ENCODE assay signal across 26 mouse cellular contexts in the genomic region with DNA sequence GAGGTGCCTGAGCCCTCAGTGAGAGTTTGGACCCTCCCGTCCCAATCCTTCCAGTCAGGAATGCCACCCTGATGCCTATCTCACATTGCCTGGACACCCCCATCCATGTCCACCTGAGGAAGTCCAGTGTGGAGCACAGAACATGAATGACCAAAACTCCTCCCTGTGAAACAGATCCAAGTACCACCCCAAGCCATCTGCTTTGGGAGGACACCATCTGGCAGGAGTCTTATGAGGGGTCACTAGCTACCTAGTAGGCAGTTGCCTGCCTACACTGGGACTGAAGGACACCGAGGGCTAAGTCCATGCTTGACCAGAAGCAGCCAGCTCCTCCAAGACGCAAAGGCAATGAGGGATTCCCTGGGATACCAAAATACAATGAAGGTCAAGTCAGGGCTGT.
A peak's percentile ranks its signal among the peaks of the same experiment; 100 is the strongest.
DNase-seq lines count a peak whose midpoint lies in the region; ATAC-seq lines count a peak whose summit lies in the region.
"Had no signal": no experiment of that assay in that cellular context is flagged by ENCODE, and none has a peak within 500 bp of the region (broad histone marks: within the 10 kb centered on the region; RNA-seq: fewer than 3 reads in every experiment).

No protein-coding gene starts in this region.

- no peak for ATAC-seq in forebrain, embryonic 16.5 days
- ATAC-seq: hindbrain, embryonic 16.5 days; intestine, embryonic 16.5 days; Patski had no signal

- H3K36me3 ChIP-seq in forebrain, embryonic 16.5 days (ENCODE audit: control insufficient read depth, insufficient read depth), result no peaks in the 10 kb centered on the region
- H3K36me3 ChIP-seq in forebrain, embryonic 10.5 days (replicated peaks), result no peaks in the 10 kb centered on the region
- H3K36me3 ChIP-seq: embryonic facial prominence, embryonic 10.5 days; G1E; heart, embryonic 15.5 days; limb, embryonic 13.5 days; liver, embryonic 13.5 days had no signal

- no peak overlapping the region for H3K9ac ChIP-seq in forebrain, embryonic 16.5 days (replicated peaks; ENCODE audit: low read depth, low read length)
- H3K9ac ChIP-seq: heart, embryonic 15.5 days; limb, embryonic 13.5 days; liver, embryonic 13.5 days had no signal

- H3K4me1 ChIP-seq in forebrain, embryonic 16.5 days (replicated peaks; ENCODE audit: control insufficient read depth, insufficient read depth, low read length), result peaks cover 14% of the 10 kb centered on the region
- H3K4me1 ChIP-seq in forebrain, embryonic 10.5 days, result peaks cover 8% of the 10 kb centered on the region; the same call in 1 of the 2 replicates
- H3K4me1 ChIP-seq: heart, embryonic 15.5 days; liver, embryonic 13.5 days had no signal

- H3K27ac ChIP-seq in forebrain, embryonic 16.5 days (ENCODE audit: low read length), result peak overlapping the region; percentile 32; the same call in 1 of the 2 replicates
- H3K27ac ChIP-seq in forebrain, embryonic 10.5 days, result no peak overlapping the region
- H3K27ac ChIP-seq: embryonic facial prominence, embryonic 10.5 days; heart, embryonic 15.5 days; limb, embryonic 13.5 days; liver, embryonic 13.5 days; stomach, postnatal 0 days had no signal

- 93% methylated on average over 3 of the region's 3 CpGs for WGBS in forebrain, embryonic 16.5 days
- WGBS in forebrain, embryonic 10.5 days, result 88% methylated on average over 3 of the region's 3 CpGs

- no peaks in the 10 kb centered on the region for H3K27me3 ChIP-seq in forebrain, embryonic 16.5 days (replicated peaks; ENCODE audit: control insufficient read depth, insufficient read depth, low read length)
- H3K27me3 ChIP-seq in forebrain, embryonic 10.5 days (ENCODE audit: poor library complexity, severe bottlenecking), result no peaks in the 10 kb centered on the region
- H3K27me3 ChIP-seq: limb, embryonic 13.5 days; liver, embryonic 13.5 days had no signal

- H3K4me3 ChIP-seq in forebrain, embryonic 16.5 days (replicated peaks; ENCODE audit: low read length), result no peak overlapping the region
- no peak overlapping the region for H3K4me3 ChIP-seq in forebrain, embryonic 10.5 days
- H3K4me3 ChIP-seq: embryonic facial prominence, embryonic 10.5 days; heart, embryonic 15.5 days; limb, embryonic 13.5 days; liver, embryonic 13.5 days had no signal

- intact Hi-C loops in left cerebral cortex, postnatal 25 days (cut with DNase I), result no loop called here

- H3K4me2 ChIP-seq in forebrain, embryonic 16.5 days (ENCODE audit: low read length), result no peak overlapping the region
- H3K4me2 ChIP-seq: heart, embryonic 15.5 days; limb, embryonic 13.5 days; liver, embryonic 13.5 days; midbrain, embryonic 11.5 days had no signal

- H3K9me3 ChIP-seq in forebrain, embryonic 16.5 days (ENCODE audit: control insufficient read depth, low read length), result no peaks in the 10 kb centered on the region
- H3K9me3 ChIP-seq in forebrain, embryonic 10.5 days, result no peaks in the 10 kb centered on the region
- H3K9me3 ChIP-seq: embryonic facial prominence, embryonic 10.5 days; G1E; heart, embryonic 15.5 days; limb, embryonic 13.5 days; liver, embryonic 13.5 days had no signal

- DNase-seq in forebrain, embryonic 10.5 days (ENCODE audit: extremely low spot score, low spot score), result no peak
- peak; percentile 87 for DNase-seq in brain, adult 2 months (ENCODE audit: low read depth, low spot score)
- peak; percentile 75 for DNase-seq in cerebellum, adult 11-12 months
- peak; percentile 70 to 77 for DNase-seq in cerebellum, postnatal 10 days
- DNase-seq in urinary bladder, postnatal 10 days (ENCODE audit: low spot score), result no peak
- no peak for DNase-seq in left cerebral cortex, postnatal 25 days (ENCODE audit: low spot score in 2 of 2)
- DNase-seq: adrenal gland, postnatal 36 days; B cell, adult 2 months; heart, postnatal 36 days; kidney, postnatal 25 days; liver, embryonic 13.5 days; lung, adult 2 months; lung, postnatal 14 days; right cerebral cortex, postnatal 14 days; thymus, adult 2 months; thymus, postnatal 4 days had no signal

Comparison
In these comparisons a context has a peak if more than half of its experiments do, and no peak if none do; other contexts are left out.
1. DNase-seq: peak in brain, adult 2 months (single experiment), cerebellum, adult 11-12 months (single experiment) and cerebellum, postnatal 10 days (2 of 2); none in forebrain, embryonic 10.5 days (single experiment), urinary bladder, postnatal 10 days (single experiment) and left cerebral cortex, postnatal 25 days (0 of 2).